Comparison of ENCODE assay signal across 8 mouse cellular contexts in genomic region chr1:74901686-74902085, GRCm38 (mm10). TPM values are rescaled to one million over a fixed set of nuclear protein-coding genes. Genes with fewer than 3 reads are reported as not detected.
A peak's percentile ranks its signal among the peaks of the same experiment; 100 is the strongest.
DNase-seq lines count a peak whose midpoint lies in the region; ATAC-seq and TF ChIP-seq lines count a peak whose summit lies in the region.
"Had no signal": no experiment of that assay in that cellular context is flagged by ENCODE, and none has a peak within 500 bp of the region (broad histone marks: within the 10 kb centered on the region; RNA-seq: fewer than 3 reads in every experiment).

No protein-coding gene starts in this region.

- TF ChIP-seq EP300 in liver, embryonic 14.5 days (IDR thresholded peaks at IDR 0.05; ENCODE audit: low read depth), result no peak

- H3K9ac ChIP-seq in ES-E14 (ENCODE audit: insufficient read depth, low read depth, low read length, poor library complexity, severe bottlenecking), result no peak overlapping the region
- H3K9ac ChIP-seq in embryonic facial prominence, embryonic 11.5 days (replicated peaks; ENCODE audit: low read length), result no peak overlapping the region
- H3K9ac ChIP-seq in liver, embryonic 14.5 days (replicated peaks), result no peak overlapping the region

- H3K4me3 ChIP-seq in ES-E14 (ENCODE audit: insufficient read depth in 1 of 2, low read depth in 1 of 2, low read length in 2 of 2, poor library complexity in 1 of 2, severe bottlenecking in 1 of 2), result no peak overlapping the region
- H3K4me3 ChIP-seq in embryonic facial prominence, embryonic 11.5 days (ENCODE audit: low read depth, low read length), result no peak overlapping the region
- no peak overlapping the region for H3K4me3 ChIP-seq in liver, embryonic 14.5 days (ENCODE audit: insufficient read depth in 1 of 2, low read depth in 2 of 2, low read length in 2 of 2)

- whole genome bisulfite sequencing in embryonic facial prominence, embryonic 11.5 days, result 3% methylated on average over 3 of the region's 3 CpGs
- WGBS in liver, embryonic 14.5 days (ENCODE audit: insufficient replicate concordance), result 3% methylated on average over 3 of the region's 3 CpGs

- DNase-seq in layer of hippocampus, adult 11-12 months (ENCODE audit: low spot score), result peak; percentile 72
- no peak for DNase-seq in layer of hippocampus, adult 9-11 months
- DNase-seq in ES-E14 (ENCODE audit: low read depth, low spot score), result peak; percentile 87
- peak; percentile 74 for DNase-seq in adrenal gland, postnatal 14 days
- DNase-seq in embryonic facial prominence, embryonic 11.5 days (ENCODE audit: low spot score), result peak; percentile 70
- DNase-seq in liver, embryonic 14.5 days (ENCODE audit: low read depth in 3 of 3, low spot score in 3 of 3), result peak; percentile 17 to 22 (median 20)
- DNase-seq in testis, postnatal 10 days (ENCODE audit: low spot score), result peak; percentile 83

- no peak overlapping the region for H3K4me2 ChIP-seq in embryonic facial prominence, embryonic 11.5 days (ENCODE audit: low read depth, low read length)
- H3K4me2 ChIP-seq in liver, embryonic 14.5 days (ENCODE audit: low read depth), result no peak overlapping the region

- peak; percentile 44; the same call in 1 of the 2 replicates for TF ChIP-seq CTCF in liver, embryonic 14.5 days (IDR thresholded peaks at IDR 0.05; ENCODE audit: low read depth)

- in situ Hi-C loops in ES-E14 (cut with MboI; ENCODE audit: low sequenced_read_pairs in 2 of 2, unreplicated experiment in 2 of 2), result no loop called here

- peaks cover 45% of the 10 kb centered on the region for H3K27me3 ChIP-seq in embryonic facial prominence, embryonic 11.5 days (ENCODE audit: control insufficient read depth, insufficient read depth, low read length)
- peaks cover 29% of the 10 kb centered on the region for H3K27me3 ChIP-seq in liver, embryonic 14.5 days (ENCODE audit: control insufficient read depth, insufficient read depth, low read length)

- no peaks in the 10 kb centered on the region for H3K36me3 ChIP-seq in ES-E14 (ENCODE audit: control insufficient read depth, insufficient read depth, low read length, poor library complexity, severe bottlenecking)
- no peaks in the 10 kb centered on the region for H3K36me3 ChIP-seq in embryonic facial prominence, embryonic 11.5 days (replicated peaks; ENCODE audit: control insufficient read depth, insufficient read depth, low read depth, low read length)
- no peaks in the 10 kb centered on the region for H3K36me3 ChIP-seq in liver, embryonic 14.5 days (replicated peaks; ENCODE audit: control insufficient read depth, insufficient read depth, low read depth)

- no peaks in the 10 kb centered on the region for H3K9me3 ChIP-seq in ES-E14 (ENCODE audit: control insufficient read depth, insufficient read depth, low read depth, low read length)
- no peaks in the 10 kb centered on the region for H3K9me3 ChIP-seq in embryonic facial prominence, embryonic 11.5 days (replicated peaks; ENCODE audit: control insufficient read depth, low read length)
- no peaks in the 10 kb centered on the region for H3K9me3 ChIP-seq in liver, embryonic 14.5 days (ENCODE audit: control insufficient read depth, low read length)

- H3K4me1 ChIP-seq in ES-E14 (ENCODE audit: control insufficient read depth in 2 of 2, insufficient read depth in 2 of 2, low read length in 2 of 2, poor library complexity in 1 of 2), result peaks cover 0 to 11% of the 10 kb centered on the region in 2 experiments; a peak in 1 of 4 replicates
- peaks cover 8% of the 10 kb centered on the region; the same call in 1 of the 2 replicates for H3K4me1 ChIP-seq in embryonic facial prominence, embryonic 11.5 days (ENCODE audit: control insufficient read depth, insufficient read depth, low read length)
- H3K4me1 ChIP-seq in liver, embryonic 14.5 days (replicated peaks; ENCODE audit: control insufficient read depth in 2 of 2, insufficient read depth in 2 of 2, low read length in 1 of 2), result no peaks in the 10 kb centered on the region

- H3K27ac ChIP-seq in ES-E14 (ENCODE audit: insufficient read depth, low read depth, low read length, poor library complexity, severe bottlenecking), result no peak overlapping the region
- no peak overlapping the region for H3K27ac ChIP-seq in embryonic facial prominence, embryonic 11.5 days (replicated peaks; ENCODE audit: low read depth, low read length)
- H3K27ac ChIP-seq in liver, embryonic 14.5 days, result no peak overlapping the region

- no peak for ATAC-seq in embryonic facial prominence, embryonic 11.5 days (replicated peaks; ENCODE audit: insufficient number of reproducible peaks, low FRiP score, low TSS enrichment, low read depth)
- no peak for ATAC-seq in liver, embryonic 14.5 days (ENCODE audit: insufficient read depth)

TF ChIP-seq in ES-E14, 5 proteins besides CTCF, POLR2A, EP300 and RAD21:
- no peak for TF ChIP-seq HCFC1 (IDR thresholded peaks at IDR 0.05; ENCODE audit: borderline replicate concordance, insufficient read depth, low read length)
- TF ChIP-seq MAFK (IDR thresholded peaks at IDR 0.05; ENCODE audit: insufficient read depth, low read depth, low read length), result no peak
- no peak for TF ChIP-seq ZC3H11A (IDR thresholded peaks at IDR 0.05; ENCODE audit: borderline replicate concordance, low read depth, low read length)
- TF ChIP-seq ZNF384 (IDR thresholded peaks at IDR 0.05; ENCODE audit: low read depth, low read length), result no peak
- TF ChIP-seq CHD2 (IDR thresholded peaks at IDR 0.05; ENCODE audit: low read depth, low read length), result no peak

RNA-seq across cellular contexts. Expression of gene Cryba2, which starts 8.7 kb away (rescaled TPM):
- total RNA-seq in ES-E14 (2012; rRNA removed), result not detected in 2 replicates
- 0.44 and 1.2 TPM in 2 replicates for total RNA-seq in adrenal gland, postnatal 14 days (2021)
- 0.62 and 5.2 TPM in 2 replicates for polyA plus RNA-seq in embryonic facial prominence, embryonic 11.5 days (2014; fragmentation: Nextera tagmentation; extraction: Ambion mirVana)
- not detected in 2 replicates for polyA plus RNA-seq in liver, embryonic 14.5 days (2012; rRNA removed)
- not detected in 2 replicates for polyA plus RNA-seq in liver, embryonic 14.5 days (2014; fragmentation: Nextera tagmentation; extraction: Ambion mirVana)
- polyA plus RNA-seq: limb, embryonic 14.5 days had no signal

RNA-seq across cellular contexts. Expression of gene Fev, which starts 16.5 kb away (rescaled TPM):
- not detected in 2 replicates for total RNA-seq in ES-E14 (2012; rRNA removed)
- total RNA-seq in adrenal gland, postnatal 14 days (2021), result 1.0 and 1.8 TPM in 2 replicates
- polyA plus RNA-seq in embryonic facial prominence, embryonic 11.5 days (2014; fragmentation: Nextera tagmentation; extraction: Ambion mirVana), result 0.40 and 0.62 TPM in 2 replicates
- polyA plus RNA-seq in liver, embryonic 14.5 days (2012; rRNA removed), result 0.03 and 0.04 TPM in 2 replicates
- polyA plus RNA-seq in liver, embryonic 14.5 days (2014; fragmentation: Nextera tagmentation; extraction: Ambion mirVana), result 0.09 and 0.15 TPM in 2 replicates

RNA-seq across cellular contexts. Expression of gene Cfap65, which starts 33.7 kb away (rescaled TPM):
- 0.05 TPM in 1 of 2 replicates, not detected in the other for total RNA-seq in ES-E14 (2012; rRNA removed)
- not detected in 2 replicates for total RNA-seq in adrenal gland, postnatal 14 days (2021)
- 0.06 TPM in 1 of 2 replicates, not detected in the other for polyA plus RNA-seq in embryonic facial prominence, embryonic 11.5 days (2014; fragmentation: Nextera tagmentation; extraction: Ambion mirVana)
- under 0.01 and 0.01 TPM in 2 replicates for polyA plus RNA-seq in liver, embryonic 14.5 days (2012; rRNA removed)
- not detected in 2 replicates for polyA plus RNA-seq in liver, embryonic 14.5 days (2014; fragmentation: Nextera tagmentation; extraction: Ambion mirVana)
- polyA plus RNA-seq: limb, embryonic 14.5 days had no signal

RNA-seq across cellular contexts. Expression of gene Cdk5r2, which starts 47.0 kb away (rescaled TPM):
- 0.26 and 0.54 TPM in 2 replicates for total RNA-seq in ES-E14 (2012; rRNA removed)
- total RNA-seq in adrenal gland, postnatal 14 days (2021), result 4.1 and 5.8 TPM in 2 replicates
- polyA plus RNA-seq in embryonic facial prominence, embryonic 11.5 days (2014; fragmentation: Nextera tagmentation; extraction: Ambion mirVana), result 0.84 and 1.1 TPM in 2 replicates
- polyA plus RNA-seq in liver, embryonic 14.5 days (2012; rRNA removed), result 0.01 and 0.03 TPM in 2 replicates
- not detected in 2 replicates for polyA plus RNA-seq in liver, embryonic 14.5 days (2014; fragmentation: Nextera tagmentation; extraction: Ambion mirVana)

RNA-seq across cellular contexts. Expression of gene Ihh, which starts 49.8 kb away (rescaled TPM):
- total RNA-seq in ES-E14 (2012; rRNA removed), result 0.37 and 0.67 TPM in 2 replicates
- total RNA-seq in adrenal gland, postnatal 14 days (2021), result 0.22 TPM in 1 of 2 replicates, not detected in the other
- polyA plus RNA-seq in embryonic facial prominence, embryonic 11.5 days (2014; fragmentation: Nextera tagmentation; extraction: Ambion mirVana), result 0.32 TPM in 1 of 2 replicates, not detected in the other
- polyA plus RNA-seq in liver, embryonic 14.5 days (2012; rRNA removed), result 2.4 and 3.4 TPM in 2 replicates
- polyA plus RNA-seq in liver, embryonic 14.5 days (2014; fragmentation: Nextera tagmentation; extraction: Ambion mirVana), result 1.5 and 1.7 TPM in 2 replicates
